Mouse (Mus musculus): ENCODE data around the gene Mustn1. TPM values are rescaled to one million over a fixed set of nuclear protein-coding genes. Genes with fewer than 3 reads are reported as not detected.

The Mustn1 gene
- polyA plus RNA-seq (2012; ENCODE audit: insufficient read depth, insufficient read length, missing spikeins): 1.0 and 1.5 TPM in 2 replicates

GRCm38 (mm10) chr14:30878958-30879571 is at the start of gene Mustn1:
Gene Mustn1, plus strand, starts transcription at chr14:30879200.
- Histone ChIP-seq H3K4me1 (ENCODE audit: control insufficient read depth, insufficient read depth, low read length) (peaks cover 22% of the 10 kb centered on the region), H3K4me3 (ENCODE audit: insufficient read depth, low read length) (no peak within 1 kb of the TSS), H3K27ac (ENCODE audit: insufficient read depth, low read depth, low read length) (no peak within 1 kb of the TSS)
- TF ChIP-seq POLR2A (IDR thresholded peaks at IDR 0.05; ENCODE audit: borderline replicate concordance, low read depth, low read length) (no peak), CTCF (IDR thresholded peaks at IDR 0.05; ENCODE audit: low read depth, low read length) (no peak)

- TF ChIP-seq POLR2A (IDR thresholded peaks at IDR 0.05; ENCODE audit: borderline replicate concordance, low read depth, low read length) (no peak), CTCF (IDR thresholded peaks at IDR 0.05; ENCODE audit: low read depth, low read length) (no peak)
Measured at GRCm38 (mm10) chr14:30837416-30837996, 41.5 kb upstream of the Mustn1 start.

GRCm38 (mm10) chr14:30843701-30844100 is 35.3 kb upstream of the Mustn1 start:
- Histone ChIP-seq H3K27ac (ENCODE audit: insufficient read depth, low read depth, low read length) (no peak overlapping the region), H3K4me3 (ENCODE audit: insufficient read depth, low read length) (no peak overlapping the region), H3K4me1 (ENCODE audit: control insufficient read depth, insufficient read depth, low read length) (no peaks in the 10 kb centered on the region)
- TF ChIP-seq CTCF (IDR thresholded peaks at IDR 0.05; ENCODE audit: low read depth, low read length) (no peak), POLR2A (IDR thresholded peaks at IDR 0.05; ENCODE audit: borderline replicate concordance, low read depth, low read length) (no peak)

More at GRCm38 (mm10) chr14:30837416-30837996, 41.5 kb upstream of the Mustn1 start:
- Histone ChIP-seq H3K4me1 (ENCODE audit: control insufficient read depth, insufficient read depth, low read length) (peaks cover 4% of the 10 kb centered on the region; the same call in 1 of the 2 replicates), H3K27ac (ENCODE audit: insufficient read depth, low read depth, low read length) (no peak overlapping the region), H3K4me3 (ENCODE audit: insufficient read depth, low read length) (no peak overlapping the region)

GRCm38 (mm10) chr14:30850504-30850903 is 28.5 kb upstream of the Mustn1 start:
- TF ChIP-seq CTCF (IDR thresholded peaks at IDR 0.05; ENCODE audit: low read depth, low read length) (no peak), POLR2A (IDR thresholded peaks at IDR 0.05; ENCODE audit: borderline replicate concordance, low read depth, low read length) (no peak)
- H3K4me3 ChIP-seq (ENCODE audit: insufficient read depth, low read length): no peak overlapping the region
- no peaks in the 10 kb centered on the region for H3K4me1 ChIP-seq (ENCODE audit: control insufficient read depth, insufficient read depth, low read length)
- H3K27ac ChIP-seq (ENCODE audit: insufficient read depth, low read depth, low read length): no peak overlapping the region

- Histone ChIP-seq H3K4me3 (ENCODE audit: insufficient read depth, low read length) (no peak overlapping the region), H3K4me1 (ENCODE audit: control insufficient read depth, insufficient read depth, low read length) (no peaks in the 10 kb centered on the region), H3K27ac (ENCODE audit: insufficient read depth, low read depth, low read length) (no peak overlapping the region)
- TF ChIP-seq CTCF (IDR thresholded peaks at IDR 0.05; ENCODE audit: low read depth, low read length) (no peak), POLR2A (IDR thresholded peaks at IDR 0.05; ENCODE audit: borderline replicate concordance, low read depth, low read length) (no peak)
Measured at GRCm38 (mm10) chr14:30852325-30852724, 26.7 kb upstream of the Mustn1 start.

- TF ChIP-seq CTCF (IDR thresholded peaks at IDR 0.05; ENCODE audit: low read depth, low read length) (no peak), POLR2A (IDR thresholded peaks at IDR 0.05; ENCODE audit: borderline replicate concordance, low read depth, low read length) (no peak)
- no peak overlapping the region for H3K27ac ChIP-seq (ENCODE audit: insufficient read depth, low read depth, low read length)
- H3K4me1 ChIP-seq (ENCODE audit: control insufficient read depth, insufficient read depth, low read length): no peaks in the 10 kb centered on the region
- H3K4me3 ChIP-seq (ENCODE audit: insufficient read depth, low read length): no peak overlapping the region
Measured at GRCm38 (mm10) chr14:30855316-30855715, 23.7 kb upstream of the Mustn1 start.

- Histone ChIP-seq H3K27ac (ENCODE audit: insufficient read depth, low read depth, low read length) (no peak overlapping the region), H3K4me1 (ENCODE audit: control insufficient read depth, insufficient read depth, low read length) (no peaks in the 10 kb centered on the region), H3K4me3 (ENCODE audit: insufficient read depth, low read length) (no peak overlapping the region)
- TF ChIP-seq CTCF (IDR thresholded peaks at IDR 0.05; ENCODE audit: low read depth, low read length) (no peak), POLR2A (IDR thresholded peaks at IDR 0.05; ENCODE audit: borderline replicate concordance, low read depth, low read length) (no peak)
Measured at GRCm38 (mm10) chr14:30856885-30857507, 22.0 kb upstream of the Mustn1 start.

- Histone ChIP-seq H3K4me3 (ENCODE audit: insufficient read depth, low read length) (no peak overlapping the region), H3K4me1 (ENCODE audit: control insufficient read depth, insufficient read depth, low read length) (no peaks in the 10 kb centered on the region), H3K27ac (ENCODE audit: insufficient read depth, low read depth, low read length) (no peak overlapping the region)
- TF ChIP-seq POLR2A (IDR thresholded peaks at IDR 0.05; ENCODE audit: borderline replicate concordance, low read depth, low read length): no peak
- peak; percentile 29; the same call in 1 of the 2 replicates for TF ChIP-seq CTCF (IDR thresholded peaks at IDR 0.05; ENCODE audit: low read depth, low read length)
Measured at GRCm38 (mm10) chr14:30857990-30858389, 21.0 kb upstream of the Mustn1 start.

- Histone ChIP-seq H3K4me1 (ENCODE audit: control insufficient read depth, insufficient read depth, low read length) (no peaks in the 10 kb centered on the region), H3K4me3 (ENCODE audit: insufficient read depth, low read length) (no peak overlapping the region), H3K27ac (ENCODE audit: insufficient read depth, low read depth, low read length) (no peak overlapping the region)
- TF ChIP-seq CTCF (IDR thresholded peaks at IDR 0.05; ENCODE audit: low read depth, low read length) (no peak), POLR2A (IDR thresholded peaks at IDR 0.05; ENCODE audit: borderline replicate concordance, low read depth, low read length) (no peak)
Measured at GRCm38 (mm10) chr14:30861421-30862125, 17.4 kb upstream of the Mustn1 start.
